Mouse (Mus musculus): Measurements from ENCODE around the gene Vcp.

Gene Vcp

DNA sequence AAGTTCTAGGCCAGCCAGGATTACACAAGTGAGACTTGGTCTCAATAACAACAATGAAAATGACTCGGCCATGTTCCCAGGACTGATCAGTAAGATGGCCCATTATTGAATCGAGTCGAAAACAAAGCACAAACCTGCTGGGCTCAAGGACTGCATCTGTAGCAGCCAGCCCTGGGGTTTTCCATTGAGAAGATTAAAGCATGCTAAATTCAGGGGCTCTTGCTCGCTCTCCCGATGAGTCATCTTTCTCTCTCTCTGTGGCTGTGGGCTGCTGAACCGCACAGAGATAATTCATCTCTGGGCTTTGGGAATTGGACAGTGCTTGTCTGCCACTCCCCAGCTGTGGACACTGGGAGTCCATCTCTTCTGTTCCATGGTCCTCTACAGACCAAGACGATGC, 58.9 kb downstream of the Vcp start:
- DNase-seq = no peak

GRCm38 (mm10) chr4:42933630-42934029, 66.7 kb downstream of the Vcp start:
- peak; percentile 25 to 38 for DNase-seq

DNA sequence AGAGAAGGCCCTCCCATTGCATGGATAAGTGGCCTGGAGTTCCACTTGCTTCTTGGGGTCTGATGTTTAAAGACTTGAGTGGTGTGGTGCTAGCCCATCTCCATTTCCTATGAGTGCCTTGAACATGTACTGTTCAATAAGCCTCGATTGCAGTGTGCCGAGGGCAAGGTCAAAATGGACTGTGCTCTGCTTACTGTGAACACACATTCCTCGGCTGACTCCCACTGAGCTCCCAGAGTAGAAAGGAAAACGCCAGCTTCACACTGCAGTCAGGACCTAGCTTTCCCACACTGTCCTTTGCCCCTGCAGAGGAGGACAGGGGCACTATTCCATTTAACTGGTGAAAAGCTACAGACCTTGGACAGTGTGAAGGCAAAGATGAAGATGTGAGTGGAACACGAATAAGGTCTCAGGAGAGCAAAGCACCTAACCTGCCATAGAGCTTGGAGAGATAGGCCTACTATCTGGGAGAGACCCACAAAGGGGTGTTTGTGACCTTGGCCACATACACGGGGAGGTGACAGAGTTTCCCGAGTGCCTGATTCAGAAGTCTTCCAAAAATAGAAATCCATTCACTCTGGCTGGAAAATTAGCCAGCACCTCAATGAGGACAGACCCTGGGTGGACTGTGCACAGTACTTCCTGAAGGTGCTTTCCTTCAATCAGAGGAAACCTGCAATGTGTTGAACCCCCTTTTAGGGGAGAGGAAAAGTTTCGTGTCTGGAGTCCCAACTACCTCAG, 67.9 kb downstream of the Vcp start:
- DNase-seq = no peak

Data from thymus, postnatal 36 days (tissue).